Mouse (Mus musculus) olfactory bulb, adult 2 months (tissue): Measurements from ENCODE around the gene Peg10.

ENCODE experiments used
- CTCF ChIP-seq: fragments of 200-500 bp; IDR thresholded peaks from 2 replicates; pipeline ENCODE4 v1.5.1; 2012; ENCODE audit warnings: low read depth, mild to moderate bottlenecking, low read length, moderate library complexity; ENCODE audit not compliant: insufficient read depth
- POLR2A ChIP-seq: fragments of 200-500 bp; IDR thresholded peaks from 2 replicates; pipeline ENCODE4 v1.6.1; 2012; ENCODE audit warnings: mild to moderate bottlenecking, low read depth, low read length, moderate library complexity; ENCODE audit not compliant: insufficient read depth

GRCm38 (mm10) chr6:4728305-4728704 is 18.8 kb upstream of the Peg10 start:
- TF ChIP-seq CTCF (no peak), POLR2A (no peak)
